Mouse (Mus musculus): ENCODE measurements around the gene Banf2. TPM values are rescaled to one million over a fixed set of nuclear protein-coding genes. Genes with fewer than 3 reads are reported as not detected.
A peak's percentile ranks its signal among the peaks of the same experiment; 100 is the strongest.

Banf2 gene
- total and polyA plus RNA-seq, 2 experiments from 2014 or later, result not detected

GRCm38 (mm10) chr2:144111966-144112365, 79.1 kb downstream of the Banf2 start:
- Histone ChIP-seq H3K27me3 (ENCODE audit: insufficient read depth, low read length) (no peaks in the 10 kb centered on the region), H3K4me3 (ENCODE audit: low read length) (no peak overlapping the region), H3K27ac (no peak overlapping the region), H3K4me1 (ENCODE audit: insufficient read depth, low read length) (no peaks in the 10 kb centered on the region), H3K9ac (replicated peaks; ENCODE audit: low read length) (no peak overlapping the region), H3K9me3 (ENCODE audit: low read length) (no peaks in the 10 kb centered on the region), H3K4me2 (ENCODE audit: low read depth, low read length) (no peak overlapping the region), H3K36me3 (ENCODE audit: insufficient read depth, low read length) (no peaks in the 10 kb centered on the region)
- ATAC-seq, result no peak
- 70% methylated on average over 7 of the region's 7 CpGs for WGBS
- no peak for DNase-seq (ENCODE audit: low spot score)
- no peak for TF ChIP-seq CTCF (IDR thresholded peaks at IDR 0.05; ENCODE audit: low read depth)

- no peak for DNase-seq (ENCODE audit: low spot score)
- no peak overlapping the region for H3K4me3 ChIP-seq (ENCODE audit: low read length)
- no peak overlapping the region for H3K9ac ChIP-seq (replicated peaks; ENCODE audit: low read length)
- H3K27me3 ChIP-seq (ENCODE audit: insufficient read depth, low read length), result no peaks in the 10 kb centered on the region
- TF ChIP-seq CTCF (IDR thresholded peaks at IDR 0.05; ENCODE audit: low read depth), result no peak
- no peak for ATAC-seq
- H3K9me3 ChIP-seq (ENCODE audit: low read length), result no peaks in the 10 kb centered on the region
- H3K36me3 ChIP-seq (ENCODE audit: insufficient read depth, low read length), result no peaks in the 10 kb centered on the region
- H3K4me2 ChIP-seq (ENCODE audit: low read depth, low read length), result no peak overlapping the region
- H3K4me1 ChIP-seq (ENCODE audit: insufficient read depth, low read length), result no peaks in the 10 kb centered on the region
- H3K27ac ChIP-seq, result no peak overlapping the region
- 85% methylated on average over 5 of the region's 5 CpGs for WGBS
Measured at GRCm38 (mm10) chr2:144112666-144113065, 79.8 kb downstream of the Banf2 start.

GRCm38 (mm10) chr2:144118061-144118460, 85.2 kb downstream of the Banf2 start:
- ATAC-seq, result no peak
- Histone ChIP-seq H3K27me3 (ENCODE audit: insufficient read depth, low read length) (no peaks in the 10 kb centered on the region), H3K4me1 (ENCODE audit: insufficient read depth, low read length) (no peaks in the 10 kb centered on the region), H3K9ac (replicated peaks; ENCODE audit: low read length) (no peak overlapping the region), H3K27ac (no peak overlapping the region), H3K4me2 (ENCODE audit: low read depth, low read length) (no peak overlapping the region), H3K4me3 (ENCODE audit: low read length) (no peak overlapping the region), H3K36me3 (ENCODE audit: insufficient read depth, low read length) (no peaks in the 10 kb centered on the region), H3K9me3 (ENCODE audit: low read length) (no peaks in the 10 kb centered on the region)
- no peak for DNase-seq (ENCODE audit: low spot score)
- WGBS, result 62% methylated on average over 2 of the region's 2 CpGs
- no peak for TF ChIP-seq CTCF (IDR thresholded peaks at IDR 0.05; ENCODE audit: low read depth)

GRCm38 (mm10) chr2:144120186-144120823, 87.4 kb downstream of the Banf2 start:
- H3K4me2 ChIP-seq (ENCODE audit: low read depth, low read length), result no peak overlapping the region
- H3K27me3 ChIP-seq (ENCODE audit: insufficient read depth, low read length), result no peaks in the 10 kb centered on the region
- no peak overlapping the region for H3K4me3 ChIP-seq (ENCODE audit: low read length)
- 0 out of 2 replicates have a peak overlapping the region, but pooled peaks have one; percentile 41 for H3K27ac ChIP-seq
- H3K4me1 ChIP-seq (ENCODE audit: insufficient read depth, low read length), result no peaks in the 10 kb centered on the region
- no peak for ATAC-seq
- 60% methylated on average over 7 of the region's 7 CpGs for WGBS
- no peaks in the 10 kb centered on the region for H3K9me3 ChIP-seq (ENCODE audit: low read length)
- TF ChIP-seq CTCF (IDR thresholded peaks at IDR 0.05; ENCODE audit: low read depth), result no peak
- H3K36me3 ChIP-seq (ENCODE audit: insufficient read depth, low read length), result no peaks in the 10 kb centered on the region
- H3K9ac ChIP-seq (replicated peaks; ENCODE audit: low read length), result no peak overlapping the region
- peak; percentile 42 for DNase-seq (ENCODE audit: low spot score)

- WGBS, result 95% methylated on average over 16 of the region's 16 CpGs
- Histone ChIP-seq H3K27ac (no peak overlapping the region), H3K4me2 (ENCODE audit: low read depth, low read length) (no peak overlapping the region), H3K4me1 (ENCODE audit: insufficient read depth, low read length) (no peaks in the 10 kb centered on the region), H3K27me3 (ENCODE audit: insufficient read depth, low read length) (no peaks in the 10 kb centered on the region), H3K9me3 (ENCODE audit: low read length) (no peaks in the 10 kb centered on the region), H3K9ac (replicated peaks; ENCODE audit: low read length) (no peak overlapping the region), H3K4me3 (ENCODE audit: low read length) (no peak overlapping the region), H3K36me3 (ENCODE audit: insufficient read depth, low read length) (no peaks in the 10 kb centered on the region)
- TF ChIP-seq CTCF (IDR thresholded peaks at IDR 0.05; ENCODE audit: low read depth), result no peak
- DNase-seq (ENCODE audit: low spot score), result no peak
- ATAC-seq, result no peak
Measured at GRCm38 (mm10) chr2:144122068-144122467, 89.2 kb downstream of the Banf2 start.

Other genes with a start within 250 kb of the Banf2 start
- gene Bfsp1, start 169.9 kb upstream of the Banf2 start, total RNA-seq (2014; rRNA removed), result 0.90 and 1.9 TPM in 2 replicates
- gene Bfsp1, start 169.9 kb upstream of the Banf2 start, polyA plus RNA-seq (2015; fragmentation: Nextera tagmentation; extraction: Ambion mirVana), result 2.2 and 2.3 TPM in 2 replicates
- gene Dstn, start 117.7 kb upstream of the Banf2 start, total RNA-seq (2014; rRNA removed), result 197 and 198 TPM in 2 replicates
- gene Dstn, start 117.7 kb upstream of the Banf2 start, polyA plus RNA-seq (2015; fragmentation: Nextera tagmentation; extraction: Ambion mirVana), result 409 and 418 TPM in 2 replicates
- 24.0 and 29.9 TPM in 2 replicates for gene Rrbp1, start 21.8 kb upstream of the Banf2 start, total RNA-seq (2014; rRNA removed)
- gene Rrbp1, start 21.8 kb upstream of the Banf2 start, polyA plus RNA-seq (2015; fragmentation: Nextera tagmentation; extraction: Ambion mirVana), result 31.5 and 34.4 TPM in 2 replicates
- 4.4 and 5.1 TPM in 2 replicates for gene Mgme1, start 237.6 kb downstream of the Banf2 start, total RNA-seq (2014; rRNA removed)
- 6.5 and 6.6 TPM in 2 replicates for gene Mgme1, start 237.6 kb downstream of the Banf2 start, polyA plus RNA-seq (2015; fragmentation: Nextera tagmentation; extraction: Ambion mirVana)
- gene Snx5, start 237.8 kb downstream of the Banf2 start, total RNA-seq (2014; rRNA removed), result 67.1 and 67.2 TPM in 2 replicates
- 68.1 and 71.6 TPM in 2 replicates for gene Snx5, start 237.8 kb downstream of the Banf2 start, polyA plus RNA-seq (2015; fragmentation: Nextera tagmentation; extraction: Ambion mirVana)